Mouse (Mus musculus): ENCODE measurements around the gene Insyn1.

The Insyn1 gene

DNA sequence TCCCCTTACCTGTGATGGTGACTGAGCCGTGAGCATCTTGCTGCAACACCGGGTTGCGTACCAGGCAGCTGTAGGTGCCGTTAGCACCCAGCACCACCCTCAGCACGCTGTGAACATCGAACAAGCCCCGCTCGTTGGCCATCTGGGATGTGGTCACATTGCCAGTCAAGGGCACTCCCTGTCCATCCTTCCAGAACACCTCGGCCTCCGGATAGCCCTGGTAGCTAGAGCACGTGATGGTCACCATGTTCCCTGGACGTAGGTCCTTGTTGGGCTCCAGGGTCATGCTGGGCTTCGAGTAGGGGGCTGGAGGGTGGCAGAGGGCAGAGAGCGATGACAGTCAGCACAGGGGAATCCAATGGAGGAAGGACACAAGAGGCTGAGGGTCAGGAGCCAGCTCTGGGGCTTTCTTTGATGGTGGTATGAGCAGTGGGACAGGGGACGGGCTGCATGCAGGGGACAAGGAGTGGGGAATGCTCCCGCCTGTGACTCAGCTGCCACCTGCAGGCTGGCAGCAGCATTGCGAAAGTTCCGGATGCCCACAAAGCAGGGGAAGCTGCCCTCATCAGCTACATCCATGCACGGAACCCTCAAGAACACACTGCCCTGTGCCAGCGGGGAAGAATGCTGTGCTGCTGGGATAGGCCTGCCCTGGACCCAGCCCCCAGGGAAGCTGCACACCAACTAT, 47.2 kb downstream of the Insyn1 start:
- no peak for DNase-seq

DNA sequence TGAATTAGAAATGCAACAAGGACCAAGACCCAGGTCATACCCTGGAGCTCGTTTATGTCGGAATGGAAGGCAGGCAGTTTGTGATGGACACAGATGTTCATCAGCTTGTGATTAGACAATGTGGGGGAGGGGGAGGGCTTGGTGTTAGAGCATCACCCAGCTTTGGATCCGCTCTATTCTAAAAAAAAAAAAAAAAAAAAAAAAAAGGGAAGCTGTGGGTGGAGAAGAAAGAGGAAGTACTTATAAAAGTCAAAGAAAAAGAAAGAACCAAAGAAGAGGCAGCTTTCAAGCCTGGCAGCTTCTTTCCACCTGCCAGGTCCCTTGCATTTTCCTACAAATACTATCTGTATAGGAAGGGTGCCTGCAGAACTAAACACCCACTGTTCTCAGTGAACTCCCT, 49.4 kb downstream of the Insyn1 start:
- DNase-seq: no peak

DNA sequence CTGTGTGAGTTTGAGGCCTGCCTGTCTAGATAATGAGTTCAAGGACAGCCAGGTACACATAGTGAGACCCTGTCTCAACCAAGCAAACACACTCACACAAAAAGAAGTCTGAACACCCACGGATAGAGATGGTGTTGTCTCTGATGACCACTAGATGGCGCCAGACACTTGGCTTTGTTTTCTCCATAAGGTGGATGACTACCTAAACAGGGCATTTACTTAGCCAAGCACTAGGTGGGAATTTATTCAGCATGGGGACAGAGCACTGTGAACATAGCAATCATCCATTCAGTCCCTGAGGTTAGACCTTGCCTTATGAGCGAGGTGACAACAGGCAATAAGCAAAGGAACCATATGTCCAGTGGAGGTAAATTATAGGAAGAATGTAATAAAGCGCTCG, 51.5 kb downstream of the Insyn1 start:
- no peak for DNase-seq

DNA sequence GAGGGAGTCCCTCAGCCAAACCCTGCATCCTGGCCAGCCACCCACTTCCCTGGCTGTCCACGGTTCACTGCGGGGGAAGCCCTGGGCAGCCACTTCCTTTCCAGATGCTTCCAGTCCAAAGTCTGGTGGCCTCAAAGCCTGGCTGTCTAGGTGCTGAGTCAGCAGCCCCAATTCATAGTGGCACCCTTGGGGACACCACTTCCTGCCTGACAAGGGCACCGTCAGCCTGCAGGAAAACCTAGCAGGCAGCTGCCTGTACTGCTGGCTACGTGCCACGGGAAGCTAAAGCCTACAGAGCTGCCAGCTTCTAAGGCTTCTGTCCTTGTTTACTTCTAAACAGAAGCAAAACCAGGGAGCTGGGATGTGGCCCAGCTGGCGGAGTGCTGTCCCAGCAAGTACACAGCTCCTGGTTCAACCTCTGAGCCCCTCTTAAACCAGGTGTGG, 53.5 kb downstream of the Insyn1 start:
- peak; percentile 82 for DNase-seq

DNA sequence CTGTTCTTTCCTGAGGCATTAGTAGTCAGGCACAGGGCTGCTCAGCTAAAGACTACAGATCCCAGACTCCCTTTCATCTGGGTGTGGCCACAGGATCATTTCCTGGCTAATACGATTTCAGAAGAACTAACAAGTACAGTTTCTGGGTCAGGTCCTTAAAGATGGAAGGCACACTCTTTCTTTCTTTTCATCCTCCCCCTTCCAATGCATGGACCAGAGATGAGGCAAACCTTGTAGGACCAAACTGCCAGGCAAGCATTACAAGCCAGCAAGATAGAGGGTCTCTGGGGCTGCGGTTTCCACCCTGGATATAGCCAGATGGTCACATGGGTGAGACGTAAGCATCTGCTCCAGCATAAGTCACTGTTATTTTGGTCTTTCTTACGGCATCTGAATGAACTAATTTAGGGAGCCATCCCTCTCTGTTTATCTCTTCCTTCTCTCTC, 56.5 kb downstream of the Insyn1 start:
- DNase-seq: no peak

DNA sequence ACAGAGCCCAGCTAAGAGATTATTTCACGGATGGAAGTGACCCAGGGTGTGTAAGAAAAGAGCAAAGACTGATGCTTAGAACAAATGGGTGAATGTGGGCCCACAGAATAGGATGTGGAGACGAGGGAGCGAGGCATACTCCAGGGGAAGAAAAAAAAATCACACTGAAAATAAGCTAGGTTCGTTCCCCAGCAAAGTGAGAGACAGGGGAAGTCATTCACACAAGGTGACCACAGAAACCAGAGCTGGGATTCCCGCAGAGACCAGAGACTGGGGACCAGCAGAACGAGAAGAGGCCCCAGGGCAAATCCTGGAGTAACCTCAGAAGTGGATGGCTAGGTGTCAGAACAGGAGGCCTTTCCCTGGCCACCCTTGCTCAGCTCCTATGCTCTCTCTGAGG, 57.0 kb downstream of the Insyn1 start:
- DNase-seq: no peak

DNA sequence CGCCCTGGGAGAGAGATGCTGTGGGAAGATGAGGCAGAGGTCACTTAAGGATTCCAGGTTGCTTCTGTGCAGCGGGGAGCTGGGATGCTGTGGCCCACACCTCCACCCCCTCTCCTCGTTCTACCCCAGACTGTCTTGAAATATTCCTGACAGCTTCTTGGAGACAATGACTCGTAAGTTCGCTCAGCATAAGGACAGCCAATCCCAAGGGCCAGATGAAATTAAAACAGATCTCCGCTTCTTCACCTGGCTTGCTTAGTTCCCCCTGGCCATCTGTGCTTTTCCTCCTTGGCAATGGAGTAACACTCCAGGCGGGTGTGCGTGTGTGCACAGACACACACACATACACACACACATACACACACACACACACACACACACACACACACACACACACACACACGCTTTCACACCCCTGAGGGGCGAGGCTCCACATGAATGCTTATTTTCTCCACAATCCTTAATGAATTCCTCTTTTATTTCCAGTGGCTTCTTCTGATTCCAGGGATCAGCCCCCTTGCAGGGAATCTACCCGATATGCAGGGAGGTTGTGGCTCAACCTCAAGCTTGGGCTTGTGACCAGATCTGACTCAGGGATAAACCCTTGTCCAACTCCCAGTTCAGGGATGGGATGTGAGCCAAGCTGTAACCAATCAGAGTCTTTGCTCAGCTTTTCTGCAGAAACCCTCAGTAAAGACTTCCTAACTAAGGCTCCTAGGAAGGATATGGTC, 58.4 kb downstream of the Insyn1 start:
- no peak for DNase-seq

DNA sequence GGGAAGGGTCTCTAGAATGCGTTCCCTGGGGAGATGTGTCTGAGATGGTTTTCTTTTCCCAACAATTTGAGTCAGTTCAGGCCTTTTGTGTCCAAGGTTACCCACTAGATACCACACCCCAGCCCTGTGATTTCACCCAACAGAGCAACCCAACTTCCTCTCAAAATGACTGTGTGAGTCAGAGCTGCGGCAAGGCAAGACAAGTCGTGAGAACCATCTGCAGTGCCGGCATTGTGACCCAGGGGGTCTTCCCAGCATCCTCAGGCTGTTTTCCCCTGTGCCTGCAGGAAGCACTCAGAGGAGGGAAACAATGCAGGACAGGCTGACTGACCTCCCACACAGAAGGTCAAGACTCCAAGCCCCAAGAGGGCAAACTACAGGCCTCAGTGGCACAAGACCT, 60.5 kb downstream of the Insyn1 start:
- no peak for DNase-seq

Measured in kidney, adult 11 months (tissue).